Mouse (Mus musculus) lung, postnatal 0 days (tissue): ENCODE results near the gene Scel.

ENCODE experiments used
- CTCF ChIP-seq: IDR thresholded peaks from 2 replicates; pipeline ENCODE4 v1.5.1; 2016; ENCODE audit warnings: antibody characterized with exemption, mild to moderate bottlenecking
- EP300 ChIP-seq: IDR thresholded peaks from 2 replicates; pipeline ENCODE4 v1.6.1; 2016; ENCODE audit warnings: antibody characterized with exemption, mild to moderate bottlenecking, control low read depth

- TF ChIP-seq CTCF (no peak), EP300 (no peak)
These were observed 100.6 kb downstream of the Scel start for GRCm38 (mm10) chr14:103613573-103614271.
